Mouse (Mus musculus): ENCODE measurements around the gene Pld5. TPM values are rescaled to one million over a fixed set of nuclear protein-coding genes. Genes with fewer than 3 reads are reported as not detected.
"Not testable (repeated sequence)": the region's sequence is repeated elsewhere in the genome, so short reads cannot be mapped to it uniquely, and the experiment has no call there.

Gene Pld5
- total RNA-seq, 2 experiments from 2014 or later, result 0.22 to 0.24 TPM

GRCm38 (mm10) chr1:176053653-176054052, 221.5 kb downstream of the Pld5 start:
- no peak for DNase-seq
- intact Hi-C loops (cut with DNase I), result no loop called here

- no peak for DNase-seq
- intact Hi-C loops (cut with DNase I), result no loop called here
These were observed 228.1 kb downstream of the Pld5 start for GRCm38 (mm10) chr1:176046995-176047394.

- no peak for DNase-seq
These were observed 228.7 kb downstream of the Pld5 start for GRCm38 (mm10) chr1:176046375-176046774.

GRCm38 (mm10) chr1:176043056-176043455, 232.1 kb downstream of the Pld5 start:
- intact Hi-C loops (cut with DNase I), result no loop called here
- DNase-seq, result no peak

More at GRCm38 (mm10) chr1:176046375-176046774, 228.7 kb downstream of the Pld5 start:
- intact Hi-C loops (cut with DNase I), result no loop called here

DNA sequence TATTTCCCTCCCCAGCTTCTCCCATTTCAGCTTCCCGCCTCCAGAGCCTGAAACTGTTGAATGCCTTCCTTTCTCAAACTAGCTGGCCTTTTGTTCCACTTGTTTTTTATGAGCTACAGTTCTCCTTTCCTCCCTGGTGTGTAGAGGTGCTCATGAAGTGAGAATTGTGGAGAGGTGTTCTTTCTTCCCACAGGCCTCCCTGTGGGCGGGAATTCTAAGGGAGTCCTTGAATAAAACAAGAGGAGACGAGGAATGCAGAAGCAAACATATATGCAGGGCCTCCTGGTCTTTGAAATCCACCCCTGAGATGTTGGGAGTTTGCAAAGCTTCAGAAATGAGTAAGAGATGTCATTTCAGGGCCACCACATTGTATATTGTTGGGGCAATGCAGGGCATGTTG, 235.2 kb downstream of the Pld5 start:
- intact Hi-C loops (cut with DNase I), result no loop called here
- no peak for DNase-seq

DNA sequence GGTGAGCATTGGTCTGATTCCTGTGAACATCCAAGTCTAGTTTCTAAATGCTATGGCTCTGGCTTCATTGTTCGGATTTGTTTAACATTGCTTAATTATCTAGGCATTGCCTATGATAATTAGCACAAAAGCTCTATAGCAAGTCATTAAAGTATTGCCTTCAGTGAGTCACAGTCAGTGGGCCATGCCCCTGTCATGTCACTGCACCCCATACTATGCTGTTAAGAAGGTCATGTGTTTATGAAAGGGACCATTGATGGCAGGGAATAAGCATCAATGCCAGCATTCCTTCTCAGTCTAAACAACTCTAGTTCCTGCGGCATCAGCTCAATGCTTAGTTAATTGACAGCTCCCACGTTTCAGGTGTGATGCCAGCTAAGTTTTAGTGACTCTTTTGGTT, 239.1 kb downstream of the Pld5 start:
- intact Hi-C loops (cut with DNase I), result no loop called here
- DNase-seq, result no peak

DNA sequence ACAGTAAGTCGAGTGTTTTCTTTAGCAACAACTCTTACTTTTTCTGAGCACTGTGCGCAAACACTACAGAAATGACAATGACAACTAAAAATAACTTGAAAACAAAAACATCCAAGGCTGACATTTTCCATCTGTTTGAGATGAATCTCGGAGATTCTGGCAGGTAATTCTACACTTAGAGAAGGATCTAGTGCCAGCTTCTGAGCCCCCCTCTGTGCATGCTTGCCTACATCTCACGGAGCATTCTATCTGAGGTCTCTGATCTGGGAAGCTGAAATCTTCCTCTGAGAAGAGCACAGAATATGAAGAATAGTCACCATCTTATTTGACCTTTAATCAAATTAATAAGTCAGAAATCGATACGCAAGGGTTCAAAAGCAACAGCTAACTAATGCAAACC, 240.4 kb downstream of the Pld5 start:
- intact Hi-C loops (cut with DNase I), result no loop called here
- no peak for DNase-seq

- intact Hi-C loops (cut with DNase I), result no loop called here
- no peak for DNase-seq
These were observed 241.4 kb downstream of the Pld5 start for GRCm38 (mm10) chr1:176033698-176034097.

GRCm38 (mm10) chr1:176029063-176029462, 246.0 kb downstream of the Pld5 start:
- DNase-seq, result no peak
- intact Hi-C loops (cut with DNase I), result no loop called here

GRCm38 (mm10) chr1:176028397-176028796, 246.7 kb downstream of the Pld5 start:
- intact Hi-C loops (cut with DNase I), result no loop called here
- DNase-seq, result no peak

DNA sequence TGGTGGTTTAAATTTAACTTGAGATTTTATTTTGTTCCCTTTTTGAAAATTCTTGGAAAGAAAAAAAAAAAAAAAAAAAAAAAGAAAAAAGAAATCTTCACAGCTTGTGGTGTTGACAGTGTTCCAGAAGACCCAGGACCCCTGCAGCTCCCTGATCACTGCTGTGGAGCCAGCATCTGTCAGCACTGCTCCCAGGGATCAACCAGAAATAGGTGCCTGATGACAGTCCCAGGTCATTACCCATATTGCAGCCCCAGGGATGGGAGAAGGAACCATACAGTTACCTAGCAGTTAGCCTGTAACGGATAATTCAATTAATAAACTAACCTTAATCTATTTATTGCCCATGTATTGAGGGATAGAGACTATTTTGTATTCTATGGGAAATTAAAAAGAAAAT, 250.6 kb downstream of the Pld5 start:
- intact Hi-C loops (cut with DNase I), result no loop called here

GRCm38 (mm10) chr1:176018523-176018922, 256.6 kb downstream of the Pld5 start:
- intact Hi-C loops (cut with DNase I), result no loop called here
- no peak for DNase-seq

More for the DNA sequence above, 250.6 kb downstream of the Pld5 start:
- no peak for DNase-seq

DNA sequence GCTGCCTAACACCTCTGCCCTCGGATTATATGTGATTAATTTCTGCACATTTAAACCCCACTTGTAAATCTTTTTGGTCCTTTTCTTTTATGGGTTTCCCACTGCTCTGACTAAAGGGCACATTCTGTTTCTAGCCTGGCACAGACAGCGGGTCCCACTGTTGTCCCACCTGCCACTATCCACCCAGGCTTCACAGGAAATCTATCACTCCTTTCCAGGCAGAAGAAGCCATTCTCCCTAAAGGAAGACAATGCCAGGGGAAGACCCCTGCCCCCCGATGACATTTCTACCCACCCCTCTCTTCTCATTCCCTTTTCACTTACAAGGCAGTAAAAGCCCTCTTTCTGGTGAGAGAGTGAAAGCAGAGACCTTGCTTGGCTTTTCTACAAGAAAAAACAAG, 259.0 kb downstream of the Pld5 start:
- intact Hi-C loops (cut with DNase I), result no loop called here
- no peak for DNase-seq

DNA sequence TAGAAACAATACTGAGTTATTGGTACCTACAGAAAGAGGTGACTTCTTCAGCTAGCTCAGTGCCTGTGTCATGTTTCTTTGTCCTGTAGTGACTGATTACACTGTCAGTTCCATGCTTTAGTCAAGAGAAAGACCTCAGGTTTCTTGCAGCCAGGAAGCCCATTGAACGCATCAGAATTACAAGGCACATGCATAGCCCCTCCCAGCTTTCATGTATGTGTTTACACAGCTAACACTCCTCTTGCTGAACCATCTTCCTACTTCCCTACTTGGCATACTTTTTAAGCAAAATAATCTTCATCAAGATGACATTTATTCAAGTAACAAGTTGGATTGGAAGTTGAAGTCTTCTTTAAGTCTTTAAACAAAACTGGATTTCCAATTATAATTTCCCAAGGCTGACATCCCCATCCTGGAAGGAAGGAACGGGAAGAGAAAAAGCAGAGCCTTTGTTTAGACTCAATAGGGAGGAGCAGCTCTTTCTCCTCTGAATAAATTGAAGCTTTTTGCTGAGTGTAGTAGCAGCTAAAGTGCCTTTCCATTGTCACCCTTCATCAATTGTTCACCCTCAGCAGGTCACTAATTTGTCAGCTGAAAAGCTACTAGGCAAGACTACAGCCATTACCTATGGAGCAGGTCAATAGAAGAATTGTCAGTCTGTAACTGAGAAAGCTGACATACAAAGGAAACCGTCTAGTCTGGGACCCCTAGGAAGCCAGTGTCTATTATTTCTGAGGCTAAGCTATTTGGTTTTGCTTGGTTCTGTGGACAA, 261.4 kb downstream of the Pld5 start:
- intact Hi-C loops (cut with DNase I), result no loop called here
- no peak for DNase-seq

DNA sequence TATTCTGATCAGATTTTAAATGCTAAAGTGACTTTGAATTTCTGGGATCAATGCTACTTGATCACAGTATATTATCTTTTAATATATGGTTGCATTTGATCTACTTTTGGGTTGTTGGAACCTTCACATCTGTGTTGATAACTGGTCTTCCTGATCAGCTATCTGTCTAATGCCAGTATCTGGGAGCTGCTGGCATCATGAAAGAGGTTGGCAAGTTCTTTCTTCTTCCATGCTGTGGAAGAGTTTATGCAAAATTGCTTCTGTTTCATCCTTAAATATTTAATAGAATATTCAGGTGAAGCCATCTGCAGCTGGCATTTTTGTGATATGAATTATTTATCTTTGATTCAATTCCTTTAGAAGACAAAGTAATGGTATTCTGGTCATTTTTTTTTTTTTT, 263.6 kb downstream of the Pld5 start:
- DNase-seq, result no peak
- intact Hi-C loops (cut with DNase I), result no loop called here

DNA sequence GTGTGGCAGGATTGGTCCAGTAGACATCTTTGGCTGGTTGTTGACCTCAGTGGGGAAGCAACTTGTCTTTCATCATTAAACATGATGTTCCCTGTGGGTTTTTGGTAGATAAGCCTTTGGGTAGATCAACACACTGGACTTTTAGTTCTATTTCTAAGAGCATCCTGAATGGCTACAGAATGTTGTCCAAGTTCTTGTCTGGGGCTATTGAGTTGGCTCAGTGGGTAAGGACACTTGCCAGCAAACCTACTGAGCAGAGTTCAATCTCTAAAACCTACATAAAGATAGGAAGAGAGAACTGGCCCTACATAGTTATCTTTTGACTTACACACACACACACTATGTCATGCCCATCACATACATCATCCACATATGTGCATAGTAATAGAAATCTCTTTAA, 264.0 kb downstream of the Pld5 start:
- no peak for DNase-seq
- intact Hi-C loops (cut with DNase I), result no loop called here

GRCm38 (mm10) chr1:176008411-176008810, 266.7 kb downstream of the Pld5 start:
- intact Hi-C loops (cut with DNase I), result no loop called here
- DNase-seq, result no peak

- no peak for DNase-seq
- intact Hi-C loops (cut with DNase I), result no loop called here
These were observed 274.5 kb downstream of the Pld5 start for GRCm38 (mm10) chr1:176000599-176000998.

GRCm38 (mm10) chr1:175997076-175997651, 277.9 kb downstream of the Pld5 start:
- no peak for DNase-seq
- intact Hi-C loops (cut with DNase I), result no loop called here

DNA sequence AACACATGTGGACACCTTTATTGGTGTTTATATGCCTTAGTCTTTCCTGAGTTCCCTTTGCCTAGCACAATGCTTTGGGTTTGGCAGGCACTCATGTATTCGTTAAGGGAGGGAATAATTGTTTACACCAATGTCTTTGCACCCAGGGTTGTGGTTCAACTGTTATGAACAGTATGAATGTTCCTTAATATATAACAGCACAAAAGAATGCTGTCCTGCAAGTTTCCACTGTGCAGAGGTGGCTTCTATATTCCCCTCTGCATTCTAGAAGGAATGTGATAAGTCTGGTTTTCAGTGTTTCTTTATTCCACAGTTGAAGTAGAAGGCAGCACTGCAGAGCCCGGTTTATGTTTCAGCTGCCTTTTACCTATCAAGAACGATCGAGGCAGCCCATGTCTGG, 286.2 kb downstream of the Pld5 start:
- no peak for DNase-seq
- intact Hi-C loops (cut with DNase I), result no loop called here

DNA sequence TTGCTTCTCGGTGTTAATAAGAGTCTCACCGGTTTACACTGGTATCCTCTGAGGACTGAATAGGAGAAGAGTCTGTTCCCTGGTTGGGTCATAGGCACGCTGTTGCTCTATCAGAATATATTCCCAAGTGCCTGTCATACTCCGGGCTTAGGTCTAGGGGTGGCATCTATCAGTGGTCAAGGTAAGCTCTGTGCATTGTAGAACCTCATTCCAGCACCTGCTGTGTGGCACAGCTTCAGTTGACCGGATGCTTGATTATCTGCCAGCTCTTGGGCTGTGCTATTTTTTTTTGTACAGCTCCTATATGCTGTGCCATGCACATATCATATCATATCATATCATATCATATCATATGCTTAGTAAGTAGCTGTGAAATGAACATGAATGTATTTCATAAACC, 286.7 kb downstream of the Pld5 start:
- no peak for DNase-seq
- intact Hi-C loops (cut with DNase I), result no loop called here

GRCm38 (mm10) chr1:175979014-175979413, 296.1 kb downstream of the Pld5 start, which contains the start of gene Rbm8a2:
Rbm8a2 (minus strand) TSS chr1:175979114.
- DNase-seq; intact Hi-C loops (cut with DNase I): not testable (repeated sequence)

Measured in heart, postnatal 14 days (tissue).